Mouse (Mus musculus): Measurements from ENCODE around the gene Bcl9.

GRCm38 (mm10) chr3:97201943-97202342, 95.8 kb downstream of the Bcl9 start:
- TF ChIP-seq CTCF (IDR thresholded peaks at IDR 0.05) = peak; percentile 98
- no peak for TF ChIP-seq POLR2A (IDR thresholded peaks at IDR 0.05; ENCODE audit: insufficient read depth, low read depth, low read length)

All from heart, adult 2 months (tissue).